Mouse (Mus musculus) heart, adult 8-10 months (tissue): ENCODE results near the gene Ptbp1. TPM values are rescaled to one million over a fixed set of nuclear protein-coding genes. Genes with fewer than 3 reads are reported as not detected.

Source experiments
- DNase-seq: peaks from one replicate; pipeline ENCODE4 v3.0.0; 2022; ENCODE audit warnings: low spot score
- total RNA-seq, 4 experiments: library from RNA; stranded (reverse); gene quantifications; 2 replicates each; pipeline ENCODE4 v1.2.4; 2022

Ptbp1 gene
- total RNA-seq, 4 experiments from 2014 or later = 45.4 to 57.7 (median 49.9) TPM

DNA sequence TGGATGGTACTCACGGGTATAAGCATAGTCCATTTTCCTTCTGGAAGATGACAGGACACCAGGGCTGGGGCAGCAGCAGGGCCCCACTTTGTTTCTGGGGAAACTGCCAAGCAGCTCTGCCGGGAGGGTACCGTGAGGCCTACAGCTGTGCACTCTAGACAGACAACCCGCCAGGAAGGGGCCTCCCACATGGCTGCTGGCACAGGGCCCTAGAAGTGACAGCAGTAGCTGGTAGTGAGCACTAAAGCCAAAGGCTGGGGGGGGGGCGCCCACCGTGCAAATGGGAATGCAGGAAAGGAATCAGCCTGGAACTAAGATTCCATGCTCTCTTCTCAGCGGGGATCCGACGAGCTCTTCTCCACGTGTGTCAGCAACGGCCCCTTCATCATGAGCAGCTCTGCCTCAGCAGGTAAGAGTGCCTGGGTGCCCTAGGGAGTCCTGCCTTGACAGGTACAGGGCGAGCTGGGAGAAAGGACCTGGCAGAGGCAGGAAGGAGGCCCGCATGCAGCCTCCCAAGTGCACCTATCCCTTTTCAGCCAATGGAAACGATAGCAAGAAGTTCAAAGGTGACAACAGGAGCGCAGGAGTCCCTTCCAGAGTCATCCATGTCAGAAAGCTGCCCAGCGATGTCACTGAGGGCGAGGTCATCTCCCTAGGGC, 4.3 kb downstream of the Ptbp1 start:
- no peak for DNase-seq

DNA sequence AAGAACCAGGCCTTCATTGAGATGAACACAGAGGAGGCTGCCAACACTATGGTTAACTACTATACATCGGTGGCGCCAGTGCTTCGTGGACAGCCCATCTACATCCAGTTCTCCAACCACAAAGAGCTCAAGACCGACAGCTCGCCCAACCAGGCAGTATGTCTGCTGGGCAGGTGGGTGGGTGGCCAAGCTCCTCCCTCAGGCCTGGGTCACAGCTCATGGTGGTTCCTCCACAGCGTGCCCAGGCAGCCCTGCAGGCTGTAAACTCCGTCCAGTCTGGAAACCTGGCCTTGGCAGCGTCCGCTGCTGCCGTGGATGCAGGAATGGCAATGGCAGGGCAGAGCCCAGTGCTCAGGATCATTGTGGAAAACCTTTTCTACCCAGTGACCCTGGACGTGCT, 4.9 kb downstream of the Ptbp1 start:
- no peak for DNase-seq

DNA sequence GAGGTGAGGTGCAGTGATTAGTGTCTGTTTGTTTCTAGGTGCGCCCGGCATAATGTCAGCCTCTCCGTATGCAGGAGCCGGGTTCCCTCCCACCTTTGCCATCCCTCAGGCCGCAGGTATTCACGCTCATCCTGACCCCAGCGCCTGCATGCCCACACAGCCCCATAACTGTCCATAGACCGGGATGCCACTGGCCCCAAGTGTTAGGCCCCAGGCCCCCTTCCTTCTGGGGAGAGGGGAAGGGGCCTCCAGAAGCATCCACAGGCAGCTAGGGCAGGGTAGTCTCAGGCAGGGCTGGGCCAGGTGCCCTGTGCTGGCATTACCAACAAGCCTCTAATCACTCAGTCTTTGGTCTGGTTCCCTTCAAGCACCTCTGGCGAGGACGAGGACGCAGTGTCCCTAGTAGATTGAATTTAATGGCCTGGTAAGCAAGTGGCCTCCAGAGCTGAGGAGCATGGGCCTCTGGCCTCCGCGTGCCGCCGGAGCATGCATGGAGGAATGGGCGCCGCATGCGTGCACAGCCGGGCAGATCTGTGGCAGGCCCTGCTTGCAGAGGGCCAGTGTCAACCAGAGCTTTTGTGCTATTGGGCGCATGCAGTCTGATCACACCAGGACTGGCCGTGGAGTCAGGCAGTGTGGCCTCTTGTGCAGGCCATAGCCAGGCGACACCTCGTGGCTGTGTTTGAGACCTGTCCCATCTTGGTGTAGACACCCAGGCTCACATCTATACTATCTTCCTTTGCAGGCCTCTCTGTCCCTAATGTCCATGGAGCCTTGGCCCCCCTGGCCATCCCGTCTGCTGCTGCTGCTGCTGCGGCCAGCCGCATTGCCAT, 6.1 kb downstream of the Ptbp1 start:
- DNase-seq = no peak

DNA sequence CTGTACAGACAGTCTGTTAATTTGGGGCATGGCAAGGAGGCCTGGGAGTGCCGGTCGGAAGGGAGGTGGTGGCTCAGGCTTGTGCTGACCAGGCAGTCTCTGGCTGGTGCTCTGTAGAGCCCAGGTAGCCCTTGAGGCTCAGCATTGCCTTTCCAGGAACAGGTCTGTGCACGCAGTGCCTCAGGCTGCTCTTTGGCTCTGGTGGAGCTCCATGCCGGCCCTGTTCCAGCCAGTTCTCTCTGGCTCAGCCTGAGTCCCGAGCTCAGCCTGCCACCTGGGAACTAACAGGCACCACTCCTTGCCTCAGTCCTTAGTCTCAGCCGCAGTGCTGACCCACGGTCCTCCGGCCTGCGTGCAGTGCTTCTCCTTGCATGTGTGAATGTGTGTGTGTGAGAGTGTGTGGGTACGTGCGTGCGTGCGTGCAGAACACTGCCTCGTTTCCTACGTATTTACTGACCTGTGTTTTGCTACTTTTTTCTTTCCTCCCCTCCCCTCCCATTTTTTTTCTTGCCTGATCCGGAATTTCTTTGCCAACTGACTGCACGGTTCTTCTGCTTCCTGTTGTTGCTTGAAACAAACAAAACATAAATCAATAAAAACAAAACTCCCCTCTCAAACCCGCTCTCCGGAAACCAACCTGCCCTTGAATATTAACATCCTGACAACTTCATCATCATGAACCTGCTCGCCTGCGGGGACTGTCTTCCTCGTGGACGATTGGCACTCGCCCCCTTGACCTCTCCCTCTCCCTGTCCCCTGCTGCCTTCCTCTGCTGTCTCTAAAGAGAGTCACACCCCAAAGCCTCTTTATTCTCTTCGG, 7.2 kb downstream of the Ptbp1 start:
- no peak for DNase-seq

DNA sequence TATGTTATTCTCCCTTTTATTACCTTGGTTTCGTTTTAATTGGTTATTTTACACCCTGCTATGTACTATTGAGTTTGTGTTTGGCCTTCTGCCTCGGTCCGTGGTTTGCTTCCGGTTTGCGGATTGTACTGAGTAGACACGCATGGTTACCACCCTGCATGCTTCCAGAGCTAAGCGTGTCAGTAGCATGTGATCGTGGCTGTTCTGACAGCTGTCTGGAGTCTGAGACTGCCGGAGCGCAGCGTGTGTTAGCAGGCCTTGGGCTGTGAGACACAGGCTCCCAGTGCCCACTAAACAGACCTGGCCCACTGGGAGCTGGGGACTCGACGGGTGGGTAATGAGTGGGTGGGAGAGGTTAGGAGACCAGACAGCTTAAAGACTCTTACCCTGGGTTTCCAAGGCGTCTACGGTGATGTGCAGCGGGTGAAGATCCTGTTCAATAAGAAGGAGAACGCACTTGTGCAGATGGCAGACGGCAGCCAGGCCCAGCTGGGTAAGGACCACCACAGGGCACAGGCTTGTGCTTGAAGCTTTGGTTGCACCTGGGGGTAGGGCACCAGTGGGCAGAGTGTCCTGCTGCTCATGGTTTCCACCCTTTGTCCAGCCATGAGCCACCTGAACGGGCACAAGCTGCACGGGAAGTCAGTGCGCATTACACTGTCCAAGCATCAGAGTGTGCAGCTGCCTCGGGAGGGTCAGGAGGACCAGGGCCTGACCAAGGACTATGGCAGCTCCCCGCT, 8.0 kb downstream of the Ptbp1 start:
- DNase-seq = no peak

DNA sequence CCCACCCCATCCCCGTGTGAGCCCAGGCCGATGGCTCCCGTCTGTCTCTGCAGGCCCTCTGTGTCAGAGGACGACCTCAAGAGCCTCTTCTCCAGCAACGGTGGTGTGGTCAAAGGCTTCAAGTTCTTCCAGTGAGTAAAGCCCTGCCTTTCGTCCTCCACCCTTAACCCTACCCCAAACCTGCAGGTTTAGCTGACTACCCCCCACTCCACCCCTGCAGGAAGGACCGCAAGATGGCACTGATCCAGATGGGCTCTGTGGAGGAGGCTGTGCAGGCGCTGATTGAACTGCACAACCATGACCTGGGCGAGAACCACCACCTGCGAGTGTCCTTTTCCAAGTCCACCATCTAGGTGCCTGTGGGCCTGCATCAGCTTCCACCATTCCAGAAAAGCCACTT, 8.7 kb downstream of the Ptbp1 start:
- DNase-seq = no peak

DNA sequence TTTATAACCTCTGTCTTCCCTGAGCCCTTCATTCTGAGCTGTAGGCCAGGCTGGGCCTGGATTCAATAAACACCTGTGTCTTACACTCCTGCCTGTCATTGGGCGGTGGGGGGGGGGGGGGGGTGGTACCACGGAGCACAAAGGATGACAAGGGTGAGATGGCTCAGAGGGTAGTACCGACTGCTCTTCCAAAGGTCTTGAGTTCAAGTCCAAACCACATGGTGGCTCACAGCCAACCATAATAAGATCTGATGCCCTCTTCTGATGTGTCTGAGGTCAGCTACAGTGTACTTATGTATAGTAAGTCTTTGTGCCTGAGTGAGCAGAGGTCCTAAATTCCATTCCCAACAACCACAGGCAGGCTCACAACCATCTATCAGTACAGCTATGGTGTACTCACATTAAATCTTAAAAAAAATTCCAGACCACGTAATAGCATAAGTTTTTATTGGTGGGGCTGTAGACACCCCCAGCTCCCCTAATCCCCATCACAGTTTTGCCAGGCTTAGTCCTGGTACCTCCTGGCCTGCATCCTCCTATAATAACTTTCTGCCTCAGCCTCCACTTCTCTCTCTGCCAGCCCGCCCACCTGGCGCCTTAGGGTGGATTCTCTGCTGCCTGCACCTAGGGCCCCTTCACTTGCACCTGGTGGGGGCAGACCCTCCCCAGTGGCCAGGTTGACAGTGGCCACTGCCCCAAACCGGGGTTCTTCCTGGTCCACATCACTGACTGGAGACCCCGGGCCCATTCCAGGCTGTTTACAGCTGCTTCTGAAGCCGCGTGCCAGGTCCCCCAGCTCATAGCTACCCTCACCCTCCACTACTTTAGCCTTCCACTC, 10.3 kb downstream of the Ptbp1 start:
- DNase-seq = no peak

DNA sequence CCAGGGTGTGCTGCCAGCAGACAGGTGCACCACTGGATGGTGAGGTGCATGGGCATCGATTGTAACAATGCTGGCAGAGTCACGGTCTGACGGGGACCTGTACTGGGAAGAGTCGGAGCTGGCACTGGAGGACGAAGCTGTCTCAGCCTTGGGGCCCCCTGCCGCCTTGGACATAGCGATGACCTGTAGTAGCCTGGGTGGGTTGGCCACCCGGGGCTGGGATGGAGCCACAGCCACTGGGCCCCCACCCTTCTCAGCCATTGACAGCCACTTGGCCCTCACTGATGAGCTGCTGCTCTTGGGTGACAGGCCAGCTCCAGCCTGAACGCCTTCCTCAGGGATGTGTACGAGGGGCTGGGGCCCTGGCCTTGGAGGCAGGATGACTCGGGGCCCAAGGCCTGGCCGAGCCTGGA, 11.0 kb downstream of the Ptbp1 start:
- no peak for DNase-seq

DNA sequence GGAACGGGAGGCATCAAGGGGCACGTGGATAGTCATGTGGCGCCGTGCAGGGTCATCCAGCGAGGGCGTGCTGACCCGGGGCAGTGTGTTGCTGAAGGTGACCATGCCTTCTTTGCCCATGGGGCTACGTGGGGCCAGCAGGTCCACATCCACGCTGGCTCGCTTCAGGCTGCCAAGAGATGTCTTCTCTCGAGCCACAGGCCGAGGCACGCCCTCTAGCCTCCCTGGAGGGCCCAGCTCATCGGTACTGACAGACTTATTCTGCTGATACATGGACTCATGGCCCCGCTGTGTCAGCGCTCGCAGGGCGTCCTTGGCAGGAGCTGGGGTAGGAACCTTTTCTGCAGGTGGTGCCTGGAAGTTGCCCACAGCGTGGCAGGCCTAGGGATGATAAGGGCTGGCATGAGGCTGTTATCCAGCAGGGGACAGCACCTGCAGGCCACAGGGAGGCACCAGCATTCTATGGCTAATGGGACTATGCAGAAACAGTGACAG, 11.6 kb downstream of the Ptbp1 start:
- no peak for DNase-seq

DNA sequence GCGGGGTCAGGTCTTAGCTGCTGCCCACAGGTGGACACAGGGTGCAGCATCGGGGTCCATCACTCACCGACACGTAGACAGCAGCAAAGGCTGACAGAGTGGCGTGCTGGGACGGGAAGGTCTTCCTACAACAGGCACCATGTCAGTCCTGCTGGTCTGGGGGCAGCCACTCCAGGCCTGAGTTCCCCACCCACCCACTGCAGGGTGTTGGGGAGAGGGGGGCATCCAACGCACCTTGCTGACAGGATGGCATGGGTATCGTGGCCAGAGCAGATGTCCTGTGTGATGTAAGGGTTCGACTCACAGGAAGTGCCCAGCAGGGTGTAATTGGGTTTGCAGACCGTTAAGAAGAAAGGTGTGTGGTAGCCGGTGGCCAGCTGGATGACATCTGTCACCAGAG, 12.4 kb downstream of the Ptbp1 start:
- DNase-seq = no peak

DNA sequence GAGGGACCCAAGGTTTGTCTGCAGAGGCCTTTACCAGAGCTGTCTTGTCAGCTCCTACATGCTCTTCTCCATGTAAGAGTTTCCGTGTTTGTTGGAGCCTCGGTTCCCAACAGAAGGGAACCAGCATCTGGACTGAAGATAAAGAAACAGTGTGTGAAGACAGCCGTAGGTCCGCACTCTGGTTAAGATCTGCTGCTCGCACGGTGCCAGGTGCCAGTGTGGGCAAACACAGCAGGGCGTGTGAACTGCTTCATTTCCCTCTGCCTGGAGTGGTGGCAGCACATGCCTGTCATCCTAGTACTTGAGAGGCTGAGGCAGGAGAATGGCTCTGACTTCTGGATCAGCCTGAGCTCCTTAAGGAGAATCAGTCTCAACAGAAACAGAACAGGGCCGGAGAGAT, 17.6 kb downstream of the Ptbp1 start:
- DNase-seq = no peak

DNA sequence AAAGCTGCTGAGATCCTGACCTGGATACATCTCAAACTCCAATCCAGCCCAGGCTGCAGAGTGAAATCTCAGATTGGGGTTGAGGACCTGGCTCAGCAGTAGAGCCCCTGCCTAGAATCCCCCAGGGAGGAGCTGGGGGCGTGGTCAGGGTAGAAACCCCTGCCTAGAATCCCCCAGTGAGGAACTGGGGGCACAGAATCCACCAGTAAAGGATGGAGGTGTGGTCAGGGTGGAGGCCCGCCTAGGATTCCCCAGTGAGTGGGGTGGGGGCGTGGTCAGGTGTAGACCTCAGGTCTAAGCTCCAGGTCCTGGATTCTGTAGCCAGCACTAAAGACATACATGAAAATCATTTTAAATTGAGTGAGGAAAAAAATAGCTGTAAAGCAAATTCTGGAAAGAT, 18.6 kb downstream of the Ptbp1 start:
- DNase-seq = no peak

DNA sequence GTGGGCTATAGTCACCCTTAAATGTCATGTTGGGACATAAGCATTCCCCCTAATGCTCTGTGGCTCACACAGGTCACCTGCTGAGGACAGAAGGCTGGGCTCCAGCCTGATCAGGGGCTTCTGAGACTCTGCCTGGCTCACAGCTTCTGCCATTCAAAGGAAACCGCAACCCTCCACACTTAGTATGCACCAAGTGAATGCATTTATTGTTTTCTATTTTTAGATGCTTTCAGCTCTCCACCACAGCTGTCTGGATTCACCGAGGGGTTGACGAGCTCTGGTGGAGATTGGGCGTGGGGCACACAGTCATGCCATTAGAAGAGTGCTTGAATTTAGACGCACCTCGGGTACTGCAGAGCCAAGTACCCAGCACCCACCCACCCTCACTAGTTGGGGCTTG, 19.1 kb downstream of the Ptbp1 start:
- DNase-seq = no peak

DNA sequence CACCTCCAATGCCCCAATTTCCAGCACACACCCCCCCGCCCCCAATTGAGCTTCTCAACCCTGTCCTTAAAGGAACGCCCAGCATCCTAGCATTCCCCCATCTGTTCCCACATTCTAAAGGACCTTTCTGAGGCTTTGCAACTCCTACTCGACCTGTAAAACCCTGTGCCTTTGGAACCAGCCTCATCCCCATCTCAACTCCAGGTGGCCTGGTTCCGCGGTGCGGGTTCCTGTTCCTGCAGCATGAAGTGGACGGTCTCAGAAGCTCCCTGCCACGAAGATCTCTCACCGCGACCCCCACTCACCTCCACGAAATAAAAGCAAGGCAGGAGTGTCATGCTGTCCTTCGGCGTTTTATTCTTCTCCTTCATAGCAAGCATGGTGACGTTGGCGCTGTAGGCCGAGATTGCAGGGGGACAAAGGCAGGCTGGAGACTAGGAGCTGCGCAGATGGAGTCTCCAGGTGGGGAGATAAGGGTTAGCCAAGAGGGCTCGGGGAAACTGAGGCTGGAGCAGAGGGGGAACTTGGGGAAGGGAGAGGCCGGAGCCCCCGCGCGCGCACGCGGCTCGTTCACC, 19.6 kb downstream of the Ptbp1 start:
- no peak for DNase-seq

DNA sequence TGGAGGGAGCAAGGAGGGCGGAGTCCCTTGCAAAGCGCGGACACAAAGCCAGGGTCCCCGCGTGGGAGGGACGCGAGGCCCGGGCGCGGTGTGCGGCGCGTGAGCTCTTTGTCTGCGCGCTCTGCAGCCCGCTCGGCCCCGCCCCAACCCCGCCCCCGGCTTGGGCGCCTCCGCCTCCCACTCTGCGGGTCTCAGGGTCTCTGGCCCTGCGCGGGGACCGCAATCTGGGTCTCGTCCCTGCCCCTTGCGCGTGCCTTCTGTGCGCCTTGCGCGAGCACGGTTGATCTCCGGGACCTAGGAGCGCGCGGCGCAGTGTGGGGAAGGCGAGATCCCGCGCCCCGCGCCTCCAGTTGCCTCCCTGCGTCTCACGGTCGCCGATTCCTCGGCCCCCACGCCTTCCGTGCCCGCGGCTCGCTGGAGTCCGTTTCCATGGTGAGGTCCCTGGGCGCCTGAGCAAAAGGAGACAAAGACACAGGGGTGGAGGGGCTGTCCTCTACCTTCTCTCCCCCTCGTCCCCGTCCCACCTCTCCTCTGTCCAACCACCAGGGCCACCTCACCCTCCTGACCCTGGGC, 20.1 kb downstream of the Ptbp1 start, which contains the start of the genes Prtn3 and Plppr3:
Gene Prtn3 (plus strand): TSS at position 187 of the 573 bp plus-strand sequence.
Gene Plppr3 (minus strand): TSS at position 345 of the 573 bp plus-strand sequence.
- no peak for DNase-seq

DNA sequence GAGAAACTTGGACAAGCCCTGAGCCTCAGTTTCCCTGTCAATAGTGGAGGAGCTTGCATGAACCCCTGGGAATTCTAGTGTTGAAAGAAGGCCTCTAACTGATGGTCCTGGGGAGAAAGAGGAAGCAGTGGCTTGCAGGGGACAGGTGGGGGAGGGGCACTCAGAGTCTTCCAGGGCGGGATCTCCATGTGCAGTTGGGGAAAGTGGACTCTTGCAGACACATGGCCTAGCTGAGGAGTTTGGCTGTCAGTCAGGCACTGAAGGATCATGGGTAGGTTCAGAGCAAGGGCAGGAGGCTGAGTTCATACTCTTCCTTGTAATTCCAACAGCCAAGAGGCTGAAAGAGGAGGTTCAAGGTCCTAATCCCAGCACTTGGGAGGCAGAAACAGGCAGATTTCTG, 22.9 kb downstream of the Ptbp1 start:
- no peak for DNase-seq

DNA sequence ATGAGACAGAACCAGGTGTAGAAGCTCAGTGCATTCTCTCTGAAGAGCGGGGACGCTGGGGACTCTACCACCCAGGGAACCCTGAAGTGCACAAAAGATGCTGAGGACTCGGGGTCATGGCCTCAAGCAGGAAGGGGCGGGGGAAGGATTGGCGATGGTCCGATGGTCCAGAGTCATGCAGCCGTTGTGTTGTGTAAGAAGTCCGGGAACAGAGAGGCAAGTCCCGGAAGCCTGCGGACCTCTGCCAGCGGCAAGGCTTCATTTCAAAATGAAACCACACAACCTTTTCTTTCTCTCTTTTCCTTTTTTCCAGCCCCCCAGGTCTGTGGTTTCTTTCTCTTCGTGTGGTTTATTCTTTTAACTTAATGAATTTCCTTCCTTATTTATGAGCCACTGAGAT, 23.5 kb downstream of the Ptbp1 start:
- no peak for DNase-seq

DNA sequence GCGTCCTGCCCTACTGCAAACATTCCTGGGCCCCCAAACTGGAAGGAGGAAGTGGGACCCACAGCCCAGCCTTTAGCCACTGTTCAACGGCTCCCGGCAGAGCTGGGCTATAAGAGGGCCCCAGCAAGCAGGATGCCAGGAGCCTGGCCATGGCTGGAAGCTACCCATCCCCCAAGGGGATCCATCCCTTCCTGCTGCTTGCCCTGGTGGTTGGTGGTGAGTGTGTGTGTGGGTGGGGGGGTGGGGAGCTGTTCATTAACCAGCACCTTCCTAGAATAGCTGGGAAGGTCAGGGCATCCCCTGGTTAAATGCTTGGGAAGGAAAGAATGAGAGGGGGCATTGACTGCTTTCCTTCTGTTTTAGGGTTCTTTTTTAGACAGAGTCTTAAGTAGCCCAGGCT, 25.3 kb downstream of the Ptbp1 start:
- DNase-seq = no peak

DNA sequence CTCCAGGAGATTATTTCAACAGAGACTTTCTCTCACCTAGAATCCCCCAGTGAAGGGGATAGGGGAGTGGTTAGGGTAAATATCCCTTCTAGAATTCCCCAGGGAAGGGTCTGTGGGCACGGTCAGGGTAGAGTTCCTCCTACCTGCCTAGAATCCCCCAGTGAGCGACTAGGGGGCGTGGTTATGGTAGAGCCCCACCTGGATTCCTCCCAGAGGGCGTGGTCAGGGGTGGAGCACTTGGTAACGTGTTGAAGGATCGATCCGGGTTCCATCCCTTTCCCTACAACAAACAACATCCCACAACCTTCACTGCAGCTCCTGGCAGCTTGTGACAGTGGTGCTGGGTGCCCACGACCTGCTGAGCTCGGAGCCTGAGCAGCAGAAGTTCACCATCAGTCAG, 26.5 kb downstream of the Ptbp1 start:
- DNase-seq = no peak

DNA sequence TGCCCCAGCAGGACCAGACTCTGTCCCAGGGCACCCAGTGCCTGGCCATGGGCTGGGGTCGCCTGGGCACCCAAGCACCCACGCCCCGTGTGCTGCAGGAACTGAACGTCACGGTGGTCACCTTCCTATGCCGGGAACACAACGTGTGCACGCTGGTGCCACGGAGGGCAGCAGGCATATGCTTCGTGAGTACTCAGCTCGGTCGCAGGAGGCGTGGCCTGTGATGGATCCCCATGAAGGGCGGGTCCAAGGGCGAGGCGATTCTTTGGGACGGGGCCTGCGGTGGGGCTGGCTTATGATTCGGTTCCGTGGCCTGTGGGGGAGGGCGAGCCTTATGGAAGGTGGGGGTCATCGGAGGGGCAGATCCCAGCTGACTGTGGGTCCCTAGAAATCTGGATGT, 27.8 kb downstream of the Ptbp1 start:
- DNase-seq = no peak
